Mouse (Mus musculus): Measurements from ENCODE around the gene Myom3. TPM values are rescaled to one million over a fixed set of nuclear protein-coding genes. Genes with fewer than 3 reads are reported as not detected.

Gene Myom3
- polyA plus RNA-seq, 1 experiment from 2014 or later: 0.25 TPM

DNA sequence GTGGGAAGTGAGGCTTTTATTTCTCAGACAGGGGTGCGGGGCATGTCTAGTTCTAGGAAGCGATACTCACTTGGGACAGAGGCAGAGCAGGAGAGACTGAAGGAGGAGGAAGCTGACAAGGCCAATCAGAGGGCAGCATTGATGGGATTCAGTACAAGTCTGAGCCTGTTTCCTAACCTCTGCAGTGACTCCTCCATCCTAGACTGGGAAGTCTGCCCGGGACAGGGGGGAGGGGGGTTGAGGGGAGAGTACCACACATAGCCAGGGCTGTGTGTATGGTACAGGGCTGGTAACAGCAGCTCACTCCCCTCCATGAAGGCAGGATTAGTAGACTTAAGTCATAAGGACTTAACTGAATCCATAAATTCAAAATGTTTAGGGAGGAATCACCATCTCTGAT lies 20.7 kb downstream of the Myom3 start:
- WGBS: 86% methylated on average over 3 of the region's 3 CpGs
- Histone ChIP-seq H3K4me2 (replicated peaks; ENCODE audit: low read depth, low read length) (no peak overlapping the region), H3K4me1 (replicated peaks; ENCODE audit: control insufficient read depth, insufficient read depth, low read length) (no peaks in the 10 kb centered on the region), H3K27ac (ENCODE audit: low read depth, low read length) (no peak overlapping the region), H3K9me3 (ENCODE audit: control insufficient read depth, low read length) (no peaks in the 10 kb centered on the region), H3K9ac (ENCODE audit: low read depth, low read length) (no peak overlapping the region), H3K27me3 (ENCODE audit: control insufficient read depth, insufficient read depth, low read length) (no peaks in the 10 kb centered on the region), H3K36me3 (ENCODE audit: control insufficient read depth, insufficient read depth, low read length) (no peaks in the 10 kb centered on the region), H3K4me3 (ENCODE audit: low read depth, low read length) (no peak overlapping the region)
- DNase-seq (ENCODE audit: low spot score) (no peak), ATAC-seq (ENCODE audit: low FRiP score) (no peak)

DNA sequence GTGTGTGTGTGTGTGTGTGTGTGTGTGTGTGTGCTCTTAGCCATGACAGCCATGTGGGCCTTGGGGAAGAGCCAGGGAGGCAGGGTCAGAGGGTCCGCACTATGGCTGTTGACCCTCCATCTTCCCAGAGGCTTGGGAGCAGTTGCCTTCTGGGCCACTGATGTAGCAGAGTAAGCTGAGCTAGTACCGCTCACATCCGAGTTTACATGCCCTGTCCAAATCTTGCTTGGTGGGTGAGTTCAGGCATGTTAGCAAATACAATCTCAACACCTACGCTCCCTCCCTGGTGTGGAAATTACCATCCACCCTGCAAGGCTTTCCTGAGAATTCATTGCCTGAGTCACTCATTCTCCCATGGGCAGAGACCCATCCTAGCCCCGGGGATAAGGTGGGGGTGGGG lies 21.8 kb downstream of the Myom3 start:
- H3K4me2 ChIP-seq (replicated peaks; ENCODE audit: low read depth, low read length): no peak overlapping the region
- no peak overlapping the region for H3K4me3 ChIP-seq (ENCODE audit: low read depth, low read length)
- no peak overlapping the region for H3K9ac ChIP-seq (ENCODE audit: low read depth, low read length)
- WGBS: 87% methylated on average over 5 of the region's 5 CpGs
- DNase-seq (ENCODE audit: low spot score): no peak
- no peaks in the 10 kb centered on the region for H3K27me3 ChIP-seq (ENCODE audit: control insufficient read depth, insufficient read depth, low read length)
- H3K4me1 ChIP-seq (replicated peaks; ENCODE audit: control insufficient read depth, insufficient read depth, low read length): no peaks in the 10 kb centered on the region
- H3K9me3 ChIP-seq (ENCODE audit: control insufficient read depth, low read length): no peaks in the 10 kb centered on the region
- no peaks in the 10 kb centered on the region for H3K36me3 ChIP-seq (ENCODE audit: control insufficient read depth, insufficient read depth, low read length)
- H3K27ac ChIP-seq (ENCODE audit: low read depth, low read length): no peak overlapping the region
- ATAC-seq (ENCODE audit: low FRiP score): no peak

DNA sequence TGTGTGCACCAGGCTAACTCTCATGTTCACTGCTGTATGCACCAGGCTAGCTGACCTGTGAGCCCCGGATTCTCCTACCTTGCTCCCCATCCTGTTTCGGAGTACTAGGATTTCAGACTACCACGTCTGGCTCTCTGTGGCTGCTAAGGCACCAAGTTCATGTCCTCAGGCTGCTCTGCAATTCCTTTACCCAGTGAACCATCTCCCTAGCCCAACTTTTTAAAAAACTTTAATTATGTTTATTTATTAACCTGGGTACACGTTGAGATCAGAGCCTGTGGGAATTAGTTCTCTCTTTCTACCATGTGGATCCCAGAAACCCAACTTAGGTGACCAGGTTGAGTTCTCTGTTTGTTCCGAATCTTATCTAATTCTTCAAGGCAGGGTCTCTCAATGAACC lies 27.1 kb downstream of the Myom3 start:
- Histone ChIP-seq H3K36me3 (ENCODE audit: control insufficient read depth, insufficient read depth, low read length) (no peaks in the 10 kb centered on the region), H3K27me3 (ENCODE audit: control insufficient read depth, insufficient read depth, low read length) (no peaks in the 10 kb centered on the region), H3K4me2 (replicated peaks; ENCODE audit: low read depth, low read length) (no peak overlapping the region), H3K9me3 (ENCODE audit: control insufficient read depth, low read length) (no peaks in the 10 kb centered on the region), H3K9ac (ENCODE audit: low read depth, low read length) (no peak overlapping the region), H3K4me1 (replicated peaks; ENCODE audit: control insufficient read depth, insufficient read depth, low read length) (no peaks in the 10 kb centered on the region), H3K4me3 (ENCODE audit: low read depth, low read length) (no peak overlapping the region), H3K27ac (ENCODE audit: low read depth, low read length) (no peak overlapping the region)
- 85% methylated on average over 5 of the region's 5 CpGs for WGBS
- DNase-seq (ENCODE audit: low spot score) (no peak), ATAC-seq (ENCODE audit: low FRiP score) (no peak)

DNA sequence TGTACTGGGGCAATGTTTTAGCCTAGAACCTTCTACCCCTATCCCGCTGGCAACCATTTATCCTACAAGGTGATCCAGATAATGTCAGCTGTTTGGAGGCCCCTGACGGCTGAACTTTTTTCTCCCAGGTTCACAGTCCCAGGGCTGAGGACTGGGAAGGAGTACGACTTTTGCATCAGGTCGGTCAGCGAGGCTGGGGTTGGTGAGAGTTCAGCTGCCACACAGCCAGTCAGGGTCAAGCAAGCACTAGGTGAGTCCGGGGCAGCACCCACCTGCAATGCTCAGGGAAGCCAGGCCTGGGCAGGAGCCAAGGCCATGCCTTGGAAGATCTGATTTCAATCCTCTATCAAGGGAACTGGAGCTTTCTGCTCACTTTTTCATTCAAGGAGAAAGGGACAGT lies 27.8 kb downstream of the Myom3 start:
- Histone ChIP-seq H3K36me3 (ENCODE audit: control insufficient read depth, insufficient read depth, low read length) (no peaks in the 10 kb centered on the region), H3K4me1 (replicated peaks; ENCODE audit: control insufficient read depth, insufficient read depth, low read length) (no peaks in the 10 kb centered on the region), H3K27me3 (ENCODE audit: control insufficient read depth, insufficient read depth, low read length) (no peaks in the 10 kb centered on the region), H3K4me2 (replicated peaks; ENCODE audit: low read depth, low read length) (no peak overlapping the region), H3K9ac (ENCODE audit: low read depth, low read length) (no peak overlapping the region), H3K9me3 (ENCODE audit: control insufficient read depth, low read length) (no peaks in the 10 kb centered on the region), H3K27ac (ENCODE audit: low read depth, low read length) (no peak overlapping the region), H3K4me3 (ENCODE audit: low read depth, low read length) (no peak overlapping the region)
- ATAC-seq (ENCODE audit: low FRiP score) (no peak), DNase-seq (ENCODE audit: low spot score) (no peak)
- WGBS: 84% methylated on average over 6 of the region's 6 CpGs

DNA sequence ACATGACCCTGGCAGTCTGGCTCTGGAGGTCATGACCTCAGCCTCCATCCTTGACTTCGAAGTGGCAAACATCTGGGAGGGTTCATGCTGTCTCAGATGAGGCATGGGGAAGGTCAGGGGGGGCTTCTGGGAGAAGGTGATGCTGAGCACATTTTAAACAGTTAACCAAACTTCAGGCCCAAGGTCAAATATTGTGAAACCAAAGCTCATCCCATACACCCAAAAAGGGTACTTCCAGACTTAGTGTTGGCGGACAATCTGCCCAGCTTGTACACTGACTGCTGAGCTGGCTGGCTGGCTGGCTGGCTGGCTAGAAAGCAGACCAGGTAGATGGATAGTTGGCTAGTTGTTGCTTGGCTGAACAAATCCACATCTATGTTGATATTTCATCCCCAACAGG lies 29.6 kb downstream of the Myom3 start:
- Histone ChIP-seq H3K36me3 (ENCODE audit: control insufficient read depth, insufficient read depth, low read length) (no peaks in the 10 kb centered on the region), H3K4me2 (replicated peaks; ENCODE audit: low read depth, low read length) (no peak overlapping the region), H3K27me3 (ENCODE audit: control insufficient read depth, insufficient read depth, low read length) (no peaks in the 10 kb centered on the region), H3K4me3 (ENCODE audit: low read depth, low read length) (no peak overlapping the region), H3K9me3 (ENCODE audit: control insufficient read depth, low read length) (no peaks in the 10 kb centered on the region), H3K4me1 (replicated peaks; ENCODE audit: control insufficient read depth, insufficient read depth, low read length) (no peaks in the 10 kb centered on the region), H3K9ac (ENCODE audit: low read depth, low read length) (no peak overlapping the region), H3K27ac (ENCODE audit: low read depth, low read length) (no peak overlapping the region)
- no peak for ATAC-seq (ENCODE audit: low FRiP score)
- WGBS: 73% methylated on average over 2 of the region's 2 CpGs
- DNase-seq (ENCODE audit: low spot score): no peak

DNA sequence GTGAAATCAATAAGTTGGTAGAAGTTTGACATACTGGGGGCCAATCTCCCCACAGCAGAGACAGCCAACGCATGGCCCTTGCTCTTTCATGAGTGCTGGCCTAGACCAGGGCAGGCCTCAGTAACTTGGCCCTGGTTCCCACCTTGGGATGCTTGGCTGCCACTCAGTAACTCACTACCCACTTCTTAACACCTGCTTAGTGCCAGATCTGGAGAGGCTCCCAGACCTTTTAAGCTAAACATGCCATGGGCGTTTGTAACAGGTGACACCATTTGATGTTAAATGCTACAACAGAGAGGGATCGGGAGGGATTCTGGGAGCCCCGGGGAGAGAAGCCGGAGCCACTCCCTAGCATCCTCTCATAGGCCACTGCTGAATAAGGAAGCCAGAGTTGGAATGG lies 33.3 kb downstream of the Myom3 start:
- DNase-seq (ENCODE audit: low spot score) (no peak), ATAC-seq (ENCODE audit: low FRiP score) (no peak)
- H3K4me1 ChIP-seq (replicated peaks; ENCODE audit: control insufficient read depth, insufficient read depth, low read length): no peaks in the 10 kb centered on the region
- no peak overlapping the region for H3K4me3 ChIP-seq (ENCODE audit: low read depth, low read length)
- no peaks in the 10 kb centered on the region for H3K36me3 ChIP-seq (ENCODE audit: control insufficient read depth, insufficient read depth, low read length)
- no peak overlapping the region for H3K4me2 ChIP-seq (replicated peaks; ENCODE audit: low read depth, low read length)
- H3K27me3 ChIP-seq (ENCODE audit: control insufficient read depth, insufficient read depth, low read length): 0 out of 2 replicates have a peak, but pooled peaks cover 2% of the 10 kb centered on the region
- H3K9ac ChIP-seq (ENCODE audit: low read depth, low read length): no peak overlapping the region
- 95% methylated on average over 5 of the region's 5 CpGs for WGBS
- no peaks in the 10 kb centered on the region for H3K9me3 ChIP-seq (ENCODE audit: control insufficient read depth, low read length)
- no peak overlapping the region for H3K27ac ChIP-seq (ENCODE audit: low read depth, low read length)

DNA sequence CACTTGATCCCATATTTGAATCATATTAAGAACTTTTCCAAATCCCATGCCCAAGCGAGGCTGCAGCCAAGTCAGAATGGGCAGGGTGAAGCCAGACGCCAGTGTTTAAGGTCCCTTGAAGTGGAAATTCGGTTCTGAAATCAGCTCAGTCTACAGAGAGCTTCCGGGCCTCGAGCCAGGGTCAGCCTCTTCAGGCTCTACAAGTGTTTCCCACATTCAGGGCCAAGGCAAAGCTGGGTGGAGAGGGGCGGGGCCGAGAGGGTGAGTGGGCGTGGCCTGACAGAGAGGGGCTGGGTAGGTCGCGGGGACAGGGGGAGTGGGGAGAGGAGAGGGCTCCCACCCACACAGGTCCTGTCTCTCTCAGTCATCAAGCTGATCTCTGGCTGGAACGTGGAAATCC lies 38.4 kb downstream of the Myom3 start:
- no peak for DNase-seq (ENCODE audit: low spot score)

DNA sequence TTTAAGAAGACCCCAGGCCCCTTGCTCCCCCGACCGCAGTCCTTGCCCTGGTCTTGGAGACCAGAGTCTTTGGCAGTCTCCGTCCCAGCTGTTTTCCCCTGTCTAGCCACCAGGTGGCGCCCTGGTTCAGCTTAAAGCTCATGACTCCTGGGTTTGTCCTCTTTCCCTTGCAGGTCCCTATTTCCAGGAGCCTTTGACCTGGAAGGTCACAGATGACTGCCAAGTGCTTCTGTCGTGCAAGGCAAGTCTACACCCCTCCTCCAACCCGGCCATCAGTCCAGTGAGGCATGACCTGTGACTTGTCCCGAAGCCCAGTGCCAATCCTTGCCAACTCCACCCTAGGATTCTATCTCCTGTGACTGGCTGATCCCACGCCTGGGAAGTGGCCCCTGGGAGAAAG lies 42.0 kb downstream of the Myom3 start:
- Histone ChIP-seq H3K4me3 (ENCODE audit: low read depth, low read length) (no peak overlapping the region), H3K27ac (ENCODE audit: low read depth, low read length) (no peak overlapping the region), H3K9me3 (ENCODE audit: control insufficient read depth, low read length) (no peaks in the 10 kb centered on the region), H3K4me2 (replicated peaks; ENCODE audit: low read depth, low read length) (no peak overlapping the region), H3K9ac (ENCODE audit: low read depth, low read length) (no peak overlapping the region), H3K27me3 (ENCODE audit: control insufficient read depth, insufficient read depth, low read length) (no peaks in the 10 kb centered on the region), H3K36me3 (ENCODE audit: control insufficient read depth, insufficient read depth, low read length) (no peaks in the 10 kb centered on the region), H3K4me1 (replicated peaks; ENCODE audit: control insufficient read depth, insufficient read depth, low read length) (no peaks in the 10 kb centered on the region)
- DNase-seq (ENCODE audit: low spot score): peak; percentile 95
- WGBS: 23% methylated on average over 8 of the region's 8 CpGs
- no peak for ATAC-seq (ENCODE audit: low FRiP score)

More for the DNA sequence above, 38.4 kb downstream of the Myom3 start:
- no peak overlapping the region for H3K27ac ChIP-seq (ENCODE audit: low read depth, low read length)
- WGBS: 37% methylated on average over 11 of the region's 11 CpGs
- H3K9me3 ChIP-seq (ENCODE audit: control insufficient read depth, low read length): no peaks in the 10 kb centered on the region
- no peaks in the 10 kb centered on the region for H3K4me1 ChIP-seq (replicated peaks; ENCODE audit: control insufficient read depth, insufficient read depth, low read length)
- H3K4me3 ChIP-seq (ENCODE audit: low read depth, low read length): no peak overlapping the region
- ATAC-seq (ENCODE audit: low FRiP score): no peak
- H3K9ac ChIP-seq (ENCODE audit: low read depth, low read length): no peak overlapping the region
- H3K27me3 ChIP-seq (ENCODE audit: control insufficient read depth, insufficient read depth, low read length): 0 out of 2 replicates have a peak, but pooled peaks cover 2% of the 10 kb centered on the region
- no peak overlapping the region; the same call in 1 of the 2 replicates for H3K4me2 ChIP-seq (replicated peaks; ENCODE audit: low read depth, low read length)
- H3K36me3 ChIP-seq (ENCODE audit: control insufficient read depth, insufficient read depth, low read length): no peaks in the 10 kb centered on the region

DNA sequence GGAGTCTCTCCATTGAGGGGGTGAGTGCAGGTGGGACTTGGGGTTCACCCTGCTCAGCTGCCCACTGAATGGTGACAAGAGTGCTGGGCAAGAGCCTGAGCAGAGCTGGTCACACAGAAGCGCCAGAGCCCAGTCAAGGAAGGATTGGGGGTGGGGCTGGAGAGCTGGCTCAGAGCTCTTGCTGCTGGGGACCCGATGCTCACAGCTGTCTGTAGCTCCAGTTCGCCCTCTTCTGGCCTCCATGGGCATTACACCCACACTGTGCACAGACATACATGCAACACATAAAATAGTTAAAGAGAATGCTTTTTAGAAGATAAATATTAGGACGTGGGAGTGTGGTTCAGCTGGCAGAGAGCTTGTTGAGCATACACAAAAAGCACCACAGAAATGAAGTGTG lies 43.8 kb downstream of the Myom3 start:
- 62% methylated on average over 4 of the region's 4 CpGs for WGBS
- Histone ChIP-seq H3K27me3 (ENCODE audit: control insufficient read depth, insufficient read depth, low read length) (no peaks in the 10 kb centered on the region), H3K9me3 (ENCODE audit: control insufficient read depth, low read length) (no peaks in the 10 kb centered on the region), H3K27ac (ENCODE audit: low read depth, low read length) (no peak overlapping the region), H3K4me2 (replicated peaks; ENCODE audit: low read depth, low read length) (no peak overlapping the region), H3K9ac (ENCODE audit: low read depth, low read length) (no peak overlapping the region), H3K36me3 (ENCODE audit: control insufficient read depth, insufficient read depth, low read length) (no peaks in the 10 kb centered on the region), H3K4me1 (replicated peaks; ENCODE audit: control insufficient read depth, insufficient read depth, low read length) (no peaks in the 10 kb centered on the region), H3K4me3 (ENCODE audit: low read depth, low read length) (no peak overlapping the region)
- DNase-seq (ENCODE audit: low spot score) (peak; percentile 39), ATAC-seq (ENCODE audit: low FRiP score) (no peak)

Measured in hindbrain, embryonic 11.5 days (tissue).